Mouse (Mus musculus) lung, adult 2 months (tissue): ENCODE data around the gene B3galt1.

Source experiments
- CTCF ChIP-seq: fragments of 200-500 bp; IDR thresholded peaks from 2 replicates; pipeline ENCODE4 v1.5.1; 2011; ENCODE audit warnings: mild to moderate bottlenecking, low read length, control low read depth; ENCODE audit not compliant: insufficient read depth
- POLR2A ChIP-seq: fragments of 200-500 bp; IDR thresholded peaks from 2 replicates; pipeline ENCODE4 v1.6.1; 2011; ENCODE audit warnings: low read depth, mild to moderate bottlenecking, control low read depth, low read length, borderline replicate concordance; ENCODE audit errors: extremely low read depth

DNA sequence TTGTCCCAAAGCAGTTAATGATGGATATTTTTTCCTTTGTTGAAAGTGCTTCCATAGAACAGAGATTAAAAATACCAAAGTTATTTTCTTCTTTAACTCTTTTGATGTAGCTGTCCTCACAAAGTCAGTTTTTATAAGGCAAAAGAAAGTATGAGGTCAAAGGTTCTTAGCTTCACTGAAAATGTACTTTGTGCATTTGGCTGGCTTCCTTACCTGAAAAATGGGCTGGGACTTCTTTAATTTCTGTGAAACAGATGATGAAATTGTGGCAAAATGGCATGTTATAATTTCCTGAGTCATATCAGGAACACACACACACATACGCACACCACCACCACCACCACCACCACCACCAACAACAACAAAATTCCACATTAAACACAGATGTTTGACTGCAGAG lies 427.8 kb downstream of the B3galt1 start:
- no peak for TF ChIP-seq POLR2A
- TF ChIP-seq CTCF = no peak
